Mouse (Mus musculus): ENCODE measurements around the gene Hmgcl. TPM values are rescaled to one million over a fixed set of nuclear protein-coding genes. Genes with fewer than 3 reads are reported as not detected.
"Not testable (repeated sequence)": the region's sequence is repeated elsewhere in the genome, so short reads cannot be mapped to it uniquely, and the experiment has no call there.

Gene Hmgcl
- polyA plus RNA-seq, 1 experiment from 2014 or later, result 97.5 TPM

DNA sequence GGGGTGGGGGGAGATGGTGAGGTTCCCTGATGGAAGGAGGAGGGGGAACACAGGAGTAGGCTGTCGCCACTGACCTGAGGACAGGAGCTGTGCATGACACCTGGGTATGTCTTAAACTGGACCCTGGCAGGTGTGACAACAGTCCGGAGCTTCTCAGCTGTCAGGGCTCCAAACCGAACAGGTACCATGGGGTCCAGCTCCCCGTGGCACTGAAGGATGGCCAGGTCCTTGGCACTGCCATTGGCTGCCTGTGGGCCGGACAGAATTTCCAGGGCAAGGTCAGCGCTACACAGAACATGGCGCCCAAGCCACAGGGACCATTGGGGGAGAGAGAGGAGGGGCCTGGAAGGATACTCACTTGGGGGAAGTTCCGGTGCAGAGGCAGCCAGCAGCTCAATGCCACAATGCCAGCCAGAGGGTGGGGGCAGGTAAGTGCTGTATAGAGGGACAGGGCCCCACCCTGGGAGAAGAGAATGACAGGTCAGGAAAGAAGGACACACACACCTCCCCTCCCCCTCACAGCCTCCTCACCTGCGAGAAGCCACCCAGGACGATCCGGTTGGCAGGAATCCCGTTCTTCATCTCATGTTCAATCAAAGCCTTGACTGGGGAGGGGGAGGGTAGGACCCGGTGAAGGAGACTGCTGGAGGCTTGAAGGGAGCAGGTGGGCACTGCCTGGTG lies 23.0 kb downstream of the Hmgcl start:
- Histone ChIP-seq H3K9me3 (replicated peaks; ENCODE audit: control insufficient read depth, low read length) (no peaks in the 10 kb centered on the region), H3K36me3 (ENCODE audit: control insufficient read depth, insufficient read depth, low read length) (peaks cover 29% of the 10 kb centered on the region), H3K27me3 (ENCODE audit: control insufficient read depth, insufficient read depth, low read length) (no peaks in the 10 kb centered on the region), H3K4me3 (replicated peaks; ENCODE audit: low read length) (no peak overlapping the region), H3K4me2 (ENCODE audit: low read depth, low read length) (no peak overlapping the region), H3K27ac (ENCODE audit: low read length) (no peak overlapping the region), H3K4me1 (ENCODE audit: control insufficient read depth, insufficient read depth, low read length) (peaks cover 22% of the 10 kb centered on the region), H3K9ac (ENCODE audit: low read length) (no peak overlapping the region)
- ATAC-seq (ENCODE audit: insufficient read depth, low FRiP score), result no peak
- WGBS, result 84% methylated on average over 13 of the region's 13 CpGs

DNA sequence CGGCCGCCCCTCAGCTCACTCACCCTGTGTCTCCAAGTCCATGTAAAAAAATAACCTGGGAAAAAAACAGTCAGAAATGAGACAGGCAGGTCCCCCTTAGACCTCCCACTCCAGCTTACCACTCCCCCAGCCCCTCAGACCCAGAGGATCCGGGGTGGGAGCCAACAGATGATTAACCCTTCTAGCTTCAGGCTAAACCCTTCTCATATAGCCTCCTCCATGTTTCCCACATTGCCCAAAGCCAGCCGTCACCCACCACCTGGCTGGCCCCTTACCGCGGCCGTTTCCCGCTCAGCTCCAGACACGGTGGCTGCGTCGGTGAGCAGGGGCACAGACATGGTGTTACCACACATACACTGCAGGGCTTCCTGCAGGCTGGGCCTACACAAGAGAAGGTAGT lies 24.3 kb downstream of the Hmgcl start:
- Histone ChIP-seq H3K9ac (ENCODE audit: low read length) (no peak overlapping the region), H3K4me2 (ENCODE audit: low read depth, low read length) (no peak overlapping the region), H3K4me1 (ENCODE audit: control insufficient read depth, insufficient read depth, low read length) (peaks cover 11% of the 10 kb centered on the region), H3K27ac (ENCODE audit: low read length) (no peak overlapping the region), H3K27me3 (ENCODE audit: control insufficient read depth, insufficient read depth, low read length) (no peaks in the 10 kb centered on the region), H3K36me3 (ENCODE audit: control insufficient read depth, insufficient read depth, low read length) (peaks cover 39% of the 10 kb centered on the region), H3K9me3 (replicated peaks; ENCODE audit: control insufficient read depth, low read length) (no peaks in the 10 kb centered on the region), H3K4me3 (replicated peaks; ENCODE audit: low read length) (no peak overlapping the region)
- WGBS, result 85% methylated on average over 11 of the region's 11 CpGs
- no peak for ATAC-seq (ENCODE audit: insufficient read depth, low FRiP score)

DNA sequence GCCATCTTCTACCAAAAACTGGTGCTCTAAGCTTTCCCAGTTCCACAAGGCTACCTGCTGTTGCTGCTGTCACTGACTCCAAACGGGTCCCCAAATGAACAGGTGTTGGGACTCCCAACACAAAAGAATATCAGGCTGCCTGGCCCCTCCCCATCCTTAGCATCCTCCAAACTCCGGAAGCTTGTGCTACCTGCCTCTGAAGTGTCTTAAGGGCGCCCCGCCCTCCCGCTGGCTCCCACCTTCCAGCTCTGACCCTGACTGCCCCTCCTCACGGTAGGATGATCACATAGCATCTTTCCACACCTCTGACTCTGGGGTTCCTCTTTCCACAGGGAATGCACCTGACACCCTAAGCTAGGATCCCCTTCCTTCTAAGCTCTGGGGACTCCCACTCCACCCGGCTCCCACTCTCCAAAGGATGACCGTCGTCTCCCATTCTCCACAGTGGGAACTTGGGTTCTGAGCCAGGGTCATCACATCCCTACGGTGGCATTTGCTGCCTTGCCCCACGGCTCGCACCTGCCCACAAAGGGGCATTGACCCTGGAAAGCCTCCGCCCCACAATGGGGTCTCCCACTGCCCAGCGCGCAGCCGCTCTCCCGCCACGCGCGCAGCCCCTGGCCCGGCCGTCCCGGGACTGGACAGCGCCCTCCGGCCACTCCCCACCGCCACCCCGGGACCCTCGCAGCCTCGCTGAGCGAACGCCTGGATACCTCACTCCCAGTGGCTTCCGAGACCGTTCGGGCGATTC lies 25.7 kb downstream of the Hmgcl start:
- H3K4me3 ChIP-seq (replicated peaks; ENCODE audit: low read length), result peak overlapping the region; percentile 97
- peaks cover 33% of the 10 kb centered on the region for H3K36me3 ChIP-seq (ENCODE audit: control insufficient read depth, insufficient read depth, low read length)
- peak overlapping the region; percentile 90 for H3K4me2 ChIP-seq (ENCODE audit: low read depth, low read length)
- H3K27me3 ChIP-seq (ENCODE audit: control insufficient read depth, insufficient read depth, low read length), result no peaks in the 10 kb centered on the region
- ATAC-seq (ENCODE audit: insufficient read depth, low FRiP score), result peak; percentile 57; the same call in 1 of the 2 replicates
- no peaks in the 10 kb centered on the region for H3K9me3 ChIP-seq (replicated peaks; ENCODE audit: control insufficient read depth, low read length)
- peak overlapping the region; percentile 94 for H3K9ac ChIP-seq (ENCODE audit: low read length)
- peaks cover 11% of the 10 kb centered on the region for H3K4me1 ChIP-seq (ENCODE audit: control insufficient read depth, insufficient read depth, low read length)
- peak overlapping the region; percentile 51; the same call in 1 of the 2 replicates for H3K27ac ChIP-seq (ENCODE audit: low read length)
- under 1% methylated on average over 34 of the region's 35 CpGs for WGBS

DNA sequence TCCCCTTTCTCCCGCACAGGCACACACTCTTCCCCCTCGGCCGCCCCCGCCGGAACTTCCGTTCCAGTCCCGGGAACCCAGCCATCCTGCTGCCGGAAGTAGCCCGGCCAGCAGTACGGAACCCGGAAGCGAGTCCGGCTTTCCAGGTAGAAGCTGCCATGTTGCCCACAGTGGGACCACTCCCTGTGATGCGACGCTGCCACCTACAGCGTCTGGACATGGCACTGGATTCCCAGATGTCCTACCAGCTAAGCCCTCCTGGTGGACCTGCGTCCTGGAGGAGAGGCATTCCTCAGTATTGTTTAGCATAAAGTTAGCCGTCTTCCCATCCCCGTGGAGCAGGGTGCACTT lies 26.3 kb downstream of the Hmgcl start, which contains the start of gene Lypla2:
Lypla2 (minus strand) TSS at position 71 of the 351 bp plus-strand sequence.
- peak; percentile 82 for ATAC-seq (ENCODE audit: insufficient read depth, low FRiP score)

DNA sequence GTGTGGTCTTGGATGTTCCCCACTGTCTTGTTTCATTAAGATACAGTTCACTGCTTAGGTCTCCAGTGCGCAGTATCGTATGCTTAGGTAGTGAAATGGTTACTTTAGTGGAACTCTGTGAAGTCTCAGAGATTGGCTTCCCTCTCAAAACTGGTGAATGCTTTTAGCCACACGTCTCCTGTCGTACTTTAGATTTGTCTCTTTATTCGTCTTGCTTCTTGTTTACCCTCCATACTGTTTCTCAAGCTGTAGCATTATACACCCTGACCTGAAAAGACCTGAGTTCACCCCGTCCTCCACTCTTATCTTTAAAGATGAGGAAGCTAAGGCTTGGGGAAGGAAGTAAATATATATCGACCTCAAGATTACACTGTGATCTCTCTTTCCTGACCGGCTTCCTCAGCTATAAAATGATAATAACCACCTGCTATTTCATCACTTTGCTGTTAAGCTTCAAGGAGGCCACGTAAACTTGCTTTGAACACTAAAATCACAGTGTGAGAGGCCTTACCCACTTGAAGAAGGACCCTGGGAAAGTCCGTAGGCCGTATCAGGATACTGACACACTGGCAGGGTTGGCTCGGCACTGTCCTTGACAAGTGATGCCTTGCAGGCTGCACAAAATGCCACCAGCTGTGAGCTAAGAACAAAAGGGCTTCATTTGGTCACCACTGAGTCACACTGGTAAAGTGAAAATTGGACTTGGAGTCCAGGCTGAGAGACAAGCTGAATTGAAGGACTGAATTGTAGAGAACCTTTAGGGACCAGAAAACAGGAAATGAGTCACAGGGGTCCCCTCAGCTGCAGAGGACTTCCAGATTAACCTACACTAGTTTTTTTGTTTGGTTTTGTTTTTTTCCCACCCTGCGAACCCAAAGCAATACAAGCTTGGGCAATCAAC lies 26.9 kb downstream of the Hmgcl start:
- H3K4me3 ChIP-seq (replicated peaks; ENCODE audit: low read length), result peak overlapping the region; percentile 97
- H3K27me3 ChIP-seq (ENCODE audit: control insufficient read depth, insufficient read depth, low read length), result no peaks in the 10 kb centered on the region
- peak overlapping the region; percentile 94 for H3K9ac ChIP-seq (ENCODE audit: low read length)
- peak overlapping the region; percentile 51; the same call in 1 of the 2 replicates for H3K27ac ChIP-seq (ENCODE audit: low read length)
- 55% methylated on average over 13 of the region's 13 CpGs for WGBS
- H3K36me3 ChIP-seq (ENCODE audit: control insufficient read depth, insufficient read depth, low read length), result peaks cover 26% of the 10 kb centered on the region
- H3K4me1 ChIP-seq (ENCODE audit: control insufficient read depth, insufficient read depth, low read length), result peaks cover 11% of the 10 kb centered on the region
- no peak for ATAC-seq (ENCODE audit: insufficient read depth, low FRiP score)
- H3K4me2 ChIP-seq (ENCODE audit: low read depth, low read length), result peak overlapping the region; percentile 90
- H3K9me3 ChIP-seq (replicated peaks; ENCODE audit: control insufficient read depth, low read length), result no peaks in the 10 kb centered on the region

More for the DNA sequence above, 26.3 kb downstream of the Hmgcl start, which contains the start of gene Lypla2:
- Histone ChIP-seq H3K36me3 (ENCODE audit: control insufficient read depth, insufficient read depth, low read length) (peaks cover 27% of the 10 kb centered on the region), H3K4me2 (ENCODE audit: low read depth, low read length) (peak within 1 kb of the TSS; percentile 90), H3K27me3 (ENCODE audit: control insufficient read depth, insufficient read depth, low read length) (no peaks in the 10 kb centered on the region), H3K4me1 (ENCODE audit: control insufficient read depth, insufficient read depth, low read length) (peaks cover 11% of the 10 kb centered on the region), H3K27ac (ENCODE audit: low read length) (peak within 1 kb of the TSS; percentile 51; the same call in 1 of the 2 replicates), H3K9ac (ENCODE audit: low read length) (peak within 1 kb of the TSS; percentile 94), H3K4me3 (replicated peaks; ENCODE audit: low read length) (peak within 1 kb of the TSS; percentile 97), H3K9me3 (replicated peaks; ENCODE audit: control insufficient read depth, low read length) (no peaks in the 10 kb centered on the region)
- under 1% methylated on average over 19 of the region's 19 CpGs for WGBS

DNA sequence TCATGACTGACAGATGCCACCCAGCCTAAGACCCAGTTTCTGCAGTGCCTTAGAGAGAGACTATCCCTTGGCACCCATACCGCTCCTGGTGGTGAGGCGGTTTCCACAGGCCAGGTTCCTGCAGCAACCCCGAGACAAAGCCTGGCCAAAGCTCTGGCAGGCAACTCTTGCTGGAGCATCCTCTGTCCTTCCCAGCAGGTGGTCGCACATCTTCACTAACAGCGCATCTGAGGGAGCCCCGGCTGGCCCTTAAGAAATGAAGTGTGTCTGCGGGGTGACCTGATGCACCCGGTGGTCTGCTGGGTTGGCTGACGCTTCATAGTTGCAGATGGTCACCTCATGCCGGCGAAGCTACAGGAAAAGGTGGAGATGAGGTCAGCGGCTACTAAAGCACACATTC lies 29.9 kb downstream of the Hmgcl start:
- H3K36me3 ChIP-seq (ENCODE audit: control insufficient read depth, insufficient read depth, low read length), result peaks cover 16% of the 10 kb centered on the region
- ATAC-seq (ENCODE audit: insufficient read depth, low FRiP score), result no peak
- H3K4me1 ChIP-seq (ENCODE audit: control insufficient read depth, insufficient read depth, low read length), result peaks cover 11% of the 10 kb centered on the region
- H3K27me3 ChIP-seq (ENCODE audit: control insufficient read depth, insufficient read depth, low read length), result no peaks in the 10 kb centered on the region
- no peak overlapping the region for H3K9ac ChIP-seq (ENCODE audit: low read length)
- no peak overlapping the region for H3K4me3 ChIP-seq (replicated peaks; ENCODE audit: low read length)
- no peak overlapping the region for H3K27ac ChIP-seq (ENCODE audit: low read length)
- 93% methylated on average over 12 of the region's 12 CpGs for WGBS
- H3K4me2 ChIP-seq (ENCODE audit: low read depth, low read length), result no peak overlapping the region
- H3K9me3 ChIP-seq (replicated peaks; ENCODE audit: control insufficient read depth, low read length), result no peaks in the 10 kb centered on the region

DNA sequence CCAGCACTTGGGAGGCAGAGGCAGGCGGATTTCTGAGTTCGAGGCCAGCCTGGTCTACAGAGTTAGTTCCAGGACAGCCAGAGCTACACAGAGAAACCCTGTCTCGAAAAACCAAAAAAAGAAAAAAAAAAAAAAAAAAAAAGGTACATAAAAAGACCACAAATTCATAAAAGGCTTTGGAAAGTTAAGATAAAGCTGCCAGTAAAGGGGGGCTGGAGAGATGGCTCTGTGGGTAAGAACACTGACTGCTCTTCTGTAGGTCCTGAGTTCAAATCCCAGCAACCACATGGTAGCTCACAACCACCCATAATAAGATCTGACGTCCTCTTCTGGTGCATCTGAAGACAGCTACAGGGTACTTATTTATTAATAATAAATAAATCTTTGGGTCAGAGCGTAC lies 34.0 kb downstream of the Hmgcl start:
- peaks cover 13% of the 10 kb centered on the region for H3K36me3 ChIP-seq (ENCODE audit: control insufficient read depth, insufficient read depth, low read length)
- not testable (repeated sequence) for H3K9me3 ChIP-seq (replicated peaks; ENCODE audit: control insufficient read depth, low read length); H3K4me2 ChIP-seq (ENCODE audit: low read depth, low read length); H3K27me3 ChIP-seq (ENCODE audit: control insufficient read depth, insufficient read depth, low read length); H3K27ac ChIP-seq (ENCODE audit: low read length); H3K4me1 ChIP-seq (ENCODE audit: control insufficient read depth, insufficient read depth, low read length); H3K4me3 ChIP-seq (replicated peaks; ENCODE audit: low read length); H3K9ac ChIP-seq (ENCODE audit: low read length); ATAC-seq (ENCODE audit: insufficient read depth, low FRiP score)
- WGBS, result 91% methylated on average over 5 of the region's 5 CpGs

DNA sequence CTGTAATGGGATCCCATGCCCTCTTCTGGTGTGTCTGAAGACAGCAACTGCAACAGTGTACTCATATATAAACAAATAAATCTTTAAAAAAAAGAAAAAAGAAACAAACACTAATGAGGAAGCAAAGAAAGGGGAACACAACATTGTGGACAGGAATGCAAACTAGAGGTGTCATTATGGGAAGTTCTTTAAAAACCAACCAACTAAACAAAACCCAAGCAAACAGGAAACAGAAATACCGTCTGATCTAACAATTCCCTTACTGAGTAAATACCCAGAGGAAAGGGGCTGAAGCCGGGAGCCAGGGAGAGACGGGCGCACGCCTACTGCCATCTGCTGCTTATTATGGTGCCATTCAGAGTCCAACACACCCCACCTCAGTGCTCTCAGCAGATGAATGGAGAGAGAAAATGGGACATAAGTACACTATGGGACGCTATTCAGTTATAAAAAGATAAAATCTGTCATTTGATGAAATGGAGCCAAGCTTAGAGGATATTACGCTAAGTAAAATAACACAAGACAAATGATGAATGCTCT lies 35.3 kb downstream of the Hmgcl start:
- no peak overlapping the region for H3K27ac ChIP-seq (ENCODE audit: low read length)
- no peak overlapping the region for H3K4me3 ChIP-seq (replicated peaks; ENCODE audit: low read length)
- no peak overlapping the region for H3K4me2 ChIP-seq (ENCODE audit: low read depth, low read length)
- 67% methylated on average over 7 of the region's 7 CpGs for WGBS
- no peak overlapping the region for H3K9ac ChIP-seq (ENCODE audit: low read length)
- no peaks in the 10 kb centered on the region for H3K27me3 ChIP-seq (ENCODE audit: control insufficient read depth, insufficient read depth, low read length)
- no peak for ATAC-seq (ENCODE audit: insufficient read depth, low FRiP score)
- H3K36me3 ChIP-seq (ENCODE audit: control insufficient read depth, insufficient read depth, low read length), result 0 out of 2 replicates have a peak, but pooled peaks cover 4% of the 10 kb centered on the region
- H3K4me1 ChIP-seq (ENCODE audit: control insufficient read depth, insufficient read depth, low read length), result peaks cover 7% of the 10 kb centered on the region
- H3K9me3 ChIP-seq (replicated peaks; ENCODE audit: control insufficient read depth, low read length), result no peaks in the 10 kb centered on the region

Measured in stomach, embryonic 16.5 days (tissue).